Mouse (Mus musculus) layer of hippocampus, postnatal 10 days (tissue): ENCODE measurements around the gene Hint2. TPM values are rescaled to one million over a fixed set of nuclear protein-coding genes. Genes with fewer than 3 reads are reported as not detected.

Experiments
- DNase-seq, 2 experiments: peaks; one replicate each; pipeline ENCODE4 v3.0.0; 2021; ENCODE audit warnings: low spot score in 2 of 2
- microRNA-seq, 2 experiments: library from miRNA; unstranded; fragments of <30 nt; microRNA quantifications; one replicate each; pipeline ENCODE4 v1.2.0; 2021
- total RNA-seq, 2 experiments: library from RNA; stranded (reverse); gene quantifications; 2 replicates each; pipeline ENCODE4 v1.2.3; 2021

The Hint2 gene
- total RNA-seq, 2 experiments from 2014 or later = 30.9 to 34.0 TPM

- DNase-seq = no peak
These were observed 51.2 kb downstream of the Hint2 start for GRCm38 (mm10) chr4:43604751-43605685.

Small RNA genes within 50 kb of the gene (microRNA-seq; reads per million reads assigned to microRNA genes)
- gene Gm25262 = 0.45 to 0.59 reads per million in 2 experiments

Other genes with a start within 250 kb of the Hint2 start
- 1 to 10 TPM in 1 of 2 experiments, under 1 TPM in 1; 0.98 to 2.6 TPM for gene Fam166b, start 227.3 kb downstream of the Hint2 start, total RNA-seq
- gene Tesk1, start 214.5 kb downstream of the Hint2 start, total RNA-seq = 10 to 100 TPM; 70.3 to 72.1 TPM
- not detected for gene Cd72, start 201.8 kb downstream of the Hint2 start, total RNA-seq
- not detected for gene Sit1, start 172.7 kb downstream of the Hint2 start, total RNA-seq
- 10 to 100 TPM; 30.2 to 35.7 TPM for gene Ccdc107, start 163.6 kb downstream of the Hint2 start, total RNA-seq
- 1 to 10 TPM; 1.2 to 1.8 TPM for gene Arhgef39, start 156.8 kb downstream of the Hint2 start, total RNA-seq
- 1 to 10 TPM in 1 of 2 experiments, under 1 TPM in 1; 0.54 to 1.7 TPM for gene Car9, start 149.5 kb downstream of the Hint2 start, total RNA-seq
- gene Tpm2, start 132.7 kb downstream of the Hint2 start, total RNA-seq = 1 to 10 TPM; 5.0 to 7.4 TPM
- gene Creb3, start 94.1 kb downstream of the Hint2 start, total RNA-seq = 10 to 100 TPM; 65.9 to 75.4 TPM
- 10 to 100 TPM; 54.4 to 69.7 TPM for gene Tln1, start 93.8 kb downstream of the Hint2 start, total RNA-seq
- 10 to 100 TPM; 46.2 to 53.6 TPM for gene Rgp1, start 77.8 kb downstream of the Hint2 start, total RNA-seq
- gene Gba2, start 77.6 kb downstream of the Hint2 start, total RNA-seq = 10 to 100 TPM; 56.8 to 57.7 TPM
- not detected for gene Msmp, start 72.0 kb downstream of the Hint2 start, total RNA-seq
- 10 to 100 TPM; 47.8 to 49.0 TPM for gene Npr2, start 24.5 kb downstream of the Hint2 start, total RNA-seq
- 1 to 10 TPM; 2.1 to 2.3 TPM for gene Spag8, start 2.9 kb downstream of the Hint2 start, total RNA-seq
- gene Tmem8b, start 12.5 kb upstream of the Hint2 start, total RNA-seq = 10 to 100 TPM; 49.4 to 50.5 TPM
- gene Fam221b, start 12.7 kb upstream of the Hint2 start, total RNA-seq = 1 to 10 TPM in 1 of 2 experiments, under 1 TPM in 1; 0.53 to 1.0 TPM
- not detected for gene Olfr70, start 44.3 kb upstream of the Hint2 start, total RNA-seq
- gene Olfr71, start 53.8 kb upstream of the Hint2 start, total RNA-seq = not detected
- under 1 TPM; 0.45 to 0.48 TPM for gene Hrct1, start 70.7 kb upstream of the Hint2 start, total RNA-seq
- under 1 TPM; 0.39 to 0.40 TPM for gene Spaar, start 73.6 kb upstream of the Hint2 start, total RNA-seq
- gene Olfr159, start 114.5 kb upstream of the Hint2 start, total RNA-seq = not detected
- gene Olfr156, start 167.4 kb upstream of the Hint2 start, total RNA-seq = not detected
- not detected for gene Olfr157, start 183.7 kb upstream of the Hint2 start, total RNA-seq
- not detected for gene Olfr155, start 195.1 kb upstream of the Hint2 start, total RNA-seq
- 1 to 10 TPM; 5.0 to 7.2 TPM for gene Reck, start 219.1 kb upstream of the Hint2 start, total RNA-seq